Mouse (Mus musculus): ENCODE results near the gene Slc39a3. TPM values are rescaled to one million over a fixed set of nuclear protein-coding genes. Genes with fewer than 3 reads are reported as not detected.
"Not testable (repeated sequence)": the region's sequence is repeated elsewhere in the genome, so short reads cannot be mapped to it uniquely, and the experiment has no call there.

Gene Slc39a3
- polyA plus RNA-seq, 1 experiment from 2014 or later, result 13.1 TPM

DNA sequence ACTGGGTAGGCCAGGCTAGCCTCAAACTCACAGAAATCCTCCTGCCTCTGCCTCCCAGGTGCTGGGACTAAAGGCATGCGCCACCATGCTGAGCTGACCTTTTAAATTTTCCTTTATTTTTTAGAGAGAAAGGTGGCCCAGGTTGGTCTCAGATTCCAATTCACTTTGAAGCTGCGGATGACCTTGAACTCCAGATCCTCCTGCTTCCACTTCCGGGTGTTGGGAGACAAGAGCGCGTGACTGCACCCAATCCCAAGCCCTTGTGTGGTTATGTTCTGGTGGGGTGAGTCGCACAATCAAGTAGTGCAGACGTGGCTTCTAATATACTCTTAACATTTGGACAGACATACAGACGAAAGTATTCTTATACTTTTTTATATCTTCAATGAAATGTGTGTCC is 40.7 kb downstream of the Slc39a3 start:
- H3K9me3 ChIP-seq (ENCODE audit: control insufficient read depth, low read length), result no peaks in the 10 kb centered on the region
- H3K9ac ChIP-seq (ENCODE audit: low read length), result no peak overlapping the region
- DNase-seq (ENCODE audit: low spot score), result no peak
- WGBS, result 93% methylated on average over 8 of the region's 8 CpGs
- no peaks in the 10 kb centered on the region; the same call in 1 of the 2 replicates for H3K4me1 ChIP-seq (replicated peaks; ENCODE audit: control insufficient read depth, insufficient read depth, low read length)
- H3K4me2 ChIP-seq (ENCODE audit: low read length), result no peak overlapping the region
- no peak overlapping the region for H3K4me3 ChIP-seq (ENCODE audit: low read depth, low read length)
- H3K36me3 ChIP-seq (ENCODE audit: control insufficient read depth, insufficient read depth, low read length), result no peaks in the 10 kb centered on the region
- H3K27ac ChIP-seq (ENCODE audit: low read depth), result no peak overlapping the region
- no peaks in the 10 kb centered on the region for H3K27me3 ChIP-seq (replicated peaks; ENCODE audit: control insufficient read depth, insufficient read depth, low read length)
- no peak for ATAC-seq (replicated peaks; ENCODE audit: low FRiP score, low TSS enrichment, low read depth)

DNA sequence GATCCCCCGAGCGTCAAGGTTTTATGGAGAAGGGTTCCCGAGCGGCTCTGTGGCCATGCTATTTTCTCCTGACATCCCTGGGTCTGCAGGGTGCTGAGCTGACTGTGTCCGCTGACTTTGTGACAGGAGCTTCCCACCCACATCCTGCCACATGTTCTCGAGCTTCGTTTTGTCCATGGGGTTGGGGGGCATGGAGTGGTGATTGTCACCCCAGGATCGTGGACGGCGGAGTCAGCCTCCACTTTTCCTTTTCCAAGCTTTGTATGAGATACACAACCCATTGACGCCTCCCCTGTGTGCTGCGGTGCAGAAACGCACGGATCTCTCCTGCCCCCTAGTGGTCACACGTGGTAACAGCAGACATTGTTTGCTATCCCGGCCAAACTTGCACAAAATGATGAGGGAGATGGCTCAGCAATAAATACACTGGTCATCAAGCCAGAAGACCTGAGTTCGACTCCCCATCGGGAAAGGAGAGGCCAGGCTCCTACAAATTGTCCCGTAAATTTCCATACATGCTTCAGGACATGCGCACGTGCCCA is 42.1 kb downstream of the Slc39a3 start:
- Histone ChIP-seq H3K27me3 (replicated peaks; ENCODE audit: control insufficient read depth, insufficient read depth, low read length) (no peaks in the 10 kb centered on the region), H3K36me3 (ENCODE audit: control insufficient read depth, insufficient read depth, low read length) (no peaks in the 10 kb centered on the region), H3K27ac (ENCODE audit: low read depth) (no peak overlapping the region), H3K9ac (ENCODE audit: low read length) (no peak overlapping the region), H3K4me1 (replicated peaks; ENCODE audit: control insufficient read depth, insufficient read depth, low read length) (no peaks in the 10 kb centered on the region; the same call in 1 of the 2 replicates), H3K9me3 (ENCODE audit: control insufficient read depth, low read length) (no peaks in the 10 kb centered on the region), H3K4me2 (ENCODE audit: low read length) (no peak overlapping the region), H3K4me3 (ENCODE audit: low read depth, low read length) (no peak overlapping the region)
- no peak for ATAC-seq (replicated peaks; ENCODE audit: low FRiP score, low TSS enrichment, low read depth)
- peak; percentile 91 for DNase-seq (ENCODE audit: low spot score)
- 12% methylated on average over 21 of the region's 21 CpGs for WGBS

DNA sequence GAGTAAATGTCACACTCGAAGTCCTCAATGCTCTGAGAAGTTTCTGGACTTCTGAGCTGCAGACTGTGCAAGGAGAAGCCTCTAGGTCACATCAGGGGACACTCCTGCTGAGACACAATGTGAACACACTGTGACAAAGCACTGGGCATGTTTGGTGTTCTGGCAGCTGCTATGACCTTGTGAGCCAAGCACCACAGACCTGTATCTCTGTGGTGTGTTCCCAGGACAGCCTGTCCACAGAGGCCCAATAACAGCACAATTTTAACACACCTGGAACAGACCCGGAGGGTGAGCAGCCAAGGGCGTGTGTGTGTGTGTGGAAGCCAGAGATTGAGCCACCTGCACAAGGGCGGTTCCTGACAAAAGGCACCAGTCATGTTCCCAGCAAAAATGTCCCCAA is 42.6 kb downstream of the Slc39a3 start:
- no peak overlapping the region for H3K4me3 ChIP-seq (ENCODE audit: low read depth, low read length)
- H3K4me2 ChIP-seq (ENCODE audit: low read length), result no peak overlapping the region
- no peak for ATAC-seq (replicated peaks; ENCODE audit: low FRiP score, low TSS enrichment, low read depth)
- no peak overlapping the region for H3K27ac ChIP-seq (ENCODE audit: low read depth)
- no peaks in the 10 kb centered on the region for H3K36me3 ChIP-seq (ENCODE audit: control insufficient read depth, insufficient read depth, low read length)
- H3K9me3 ChIP-seq (ENCODE audit: control insufficient read depth, low read length), result no peaks in the 10 kb centered on the region
- no peaks in the 10 kb centered on the region for H3K27me3 ChIP-seq (replicated peaks; ENCODE audit: control insufficient read depth, insufficient read depth, low read length)
- 52% methylated on average over 4 of the region's 4 CpGs for WGBS
- no peak overlapping the region for H3K9ac ChIP-seq (ENCODE audit: low read length)
- no peak for DNase-seq (ENCODE audit: low spot score)
- no peaks in the 10 kb centered on the region; the same call in 1 of the 2 replicates for H3K4me1 ChIP-seq (replicated peaks; ENCODE audit: control insufficient read depth, insufficient read depth, low read length)

DNA sequence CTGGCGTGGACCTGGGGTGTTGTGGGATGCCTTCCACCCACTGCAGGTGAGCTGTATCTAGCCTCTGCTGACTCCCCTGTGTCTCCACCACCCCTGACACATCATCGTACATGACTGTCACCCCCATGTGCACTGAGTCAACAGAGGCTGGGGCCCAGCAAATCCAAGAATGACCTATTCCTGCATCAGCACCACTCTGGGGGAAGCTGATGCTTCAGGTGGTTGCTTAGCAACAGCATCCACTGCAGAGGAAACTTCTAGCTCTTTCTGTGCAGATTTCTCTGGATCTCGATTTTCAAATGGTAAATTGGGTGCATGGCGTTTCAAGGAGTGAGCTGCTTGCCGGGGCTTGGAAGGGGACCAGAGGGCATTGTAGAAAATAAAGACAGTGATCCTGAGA is 44.0 kb downstream of the Slc39a3 start:
- H3K4me1 ChIP-seq (replicated peaks; ENCODE audit: control insufficient read depth, insufficient read depth, low read length), result no peaks in the 10 kb centered on the region
- H3K9me3 ChIP-seq (ENCODE audit: control insufficient read depth, low read length), result no peaks in the 10 kb centered on the region
- H3K36me3 ChIP-seq (ENCODE audit: control insufficient read depth, insufficient read depth, low read length), result no peaks in the 10 kb centered on the region
- no peak overlapping the region for H3K9ac ChIP-seq (ENCODE audit: low read length)
- no peak for ATAC-seq (replicated peaks; ENCODE audit: low FRiP score, low TSS enrichment, low read depth)
- H3K27me3 ChIP-seq (replicated peaks; ENCODE audit: control insufficient read depth, insufficient read depth, low read length), result 0 out of 2 replicates have a peak, but pooled peaks cover 3% of the 10 kb centered on the region
- H3K27ac ChIP-seq (ENCODE audit: low read depth), result no peak overlapping the region
- DNase-seq (ENCODE audit: low spot score), result no peak
- 71% methylated on average over 5 of the region's 5 CpGs for WGBS
- no peak overlapping the region for H3K4me2 ChIP-seq (ENCODE audit: low read length)
- no peak overlapping the region for H3K4me3 ChIP-seq (ENCODE audit: low read depth, low read length)

DNA sequence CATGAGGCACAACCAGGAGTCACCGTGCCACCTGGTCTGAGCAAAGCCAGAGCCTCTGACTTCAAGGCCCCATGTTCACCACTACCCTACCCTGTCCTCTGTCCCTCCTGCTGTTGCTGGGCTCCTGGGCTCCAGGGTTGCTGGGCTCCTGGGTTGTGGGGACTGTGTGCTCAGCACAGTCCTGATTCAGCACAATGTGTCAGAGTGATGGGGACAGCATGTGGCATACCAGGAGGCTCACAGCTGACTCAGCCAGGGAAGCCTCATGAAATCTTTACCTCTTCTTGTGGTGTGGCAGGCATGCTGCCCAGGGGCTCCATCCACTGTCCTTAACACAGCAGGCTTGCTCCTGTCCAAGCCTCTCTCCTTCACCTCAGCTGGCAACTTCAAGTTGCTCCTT is 45.3 kb downstream of the Slc39a3 start:
- ATAC-seq (replicated peaks; ENCODE audit: low FRiP score, low TSS enrichment, low read depth) (no peak), DNase-seq (ENCODE audit: low spot score) (no peak)
- Histone ChIP-seq H3K4me2 (ENCODE audit: low read length) (no peak overlapping the region), H3K4me1 (replicated peaks; ENCODE audit: control insufficient read depth, insufficient read depth, low read length) (peaks cover 5% of the 10 kb centered on the region; the same call in 1 of the 2 replicates), H3K27ac (ENCODE audit: low read depth) (no peak overlapping the region), H3K4me3 (ENCODE audit: low read depth, low read length) (no peak overlapping the region), H3K27me3 (replicated peaks; ENCODE audit: control insufficient read depth, insufficient read depth, low read length) (0 out of 2 replicates have a peak, but pooled peaks cover 3% of the 10 kb centered on the region), H3K9ac (ENCODE audit: low read length) (no peak overlapping the region), H3K36me3 (ENCODE audit: control insufficient read depth, insufficient read depth, low read length) (no peaks in the 10 kb centered on the region), H3K9me3 (ENCODE audit: control insufficient read depth, low read length) (no peaks in the 10 kb centered on the region)
- 78% methylated on average over 1 of the region's 1 CpGs for WGBS

DNA sequence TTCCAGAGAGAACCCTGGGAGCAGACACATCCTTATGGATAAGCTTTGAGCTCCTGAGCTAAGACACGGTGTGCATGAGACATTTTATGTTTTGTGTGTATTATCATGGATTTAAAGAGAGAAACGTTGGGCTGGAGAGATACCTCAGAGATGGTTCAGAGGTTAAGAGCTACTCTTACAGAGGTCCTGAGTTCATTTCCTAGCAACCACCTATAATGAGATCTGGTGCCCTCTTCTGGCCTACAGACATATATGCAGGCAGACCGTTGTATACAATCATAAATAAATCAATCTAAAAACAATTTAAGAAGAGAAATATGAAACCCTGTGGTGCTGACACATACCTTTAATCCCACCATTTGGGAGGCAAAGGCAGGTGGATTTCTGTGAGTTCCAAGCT is 46.2 kb downstream of the Slc39a3 start:
- DNase-seq (ENCODE audit: low spot score), result no peak
- H3K27ac ChIP-seq (ENCODE audit: low read depth), result no peak overlapping the region
- no peak for ATAC-seq (replicated peaks; ENCODE audit: low FRiP score, low TSS enrichment, low read depth)
- peaks cover 5% of the 10 kb centered on the region; the same call in 1 of the 2 replicates for H3K4me1 ChIP-seq (replicated peaks; ENCODE audit: control insufficient read depth, insufficient read depth, low read length)
- H3K4me2 ChIP-seq (ENCODE audit: low read length), result no peak overlapping the region
- H3K9ac ChIP-seq (ENCODE audit: low read length), result no peak overlapping the region
- H3K36me3 ChIP-seq (ENCODE audit: control insufficient read depth, insufficient read depth, low read length), result no peaks in the 10 kb centered on the region
- no peak overlapping the region for H3K4me3 ChIP-seq (ENCODE audit: low read depth, low read length)
- WGBS, result 13% methylated on average over 3 of the region's 3 CpGs
- peaks cover 8% of the 10 kb centered on the region for H3K27me3 ChIP-seq (replicated peaks; ENCODE audit: control insufficient read depth, insufficient read depth, low read length)
- no peaks in the 10 kb centered on the region for H3K9me3 ChIP-seq (ENCODE audit: control insufficient read depth, low read length)

DNA sequence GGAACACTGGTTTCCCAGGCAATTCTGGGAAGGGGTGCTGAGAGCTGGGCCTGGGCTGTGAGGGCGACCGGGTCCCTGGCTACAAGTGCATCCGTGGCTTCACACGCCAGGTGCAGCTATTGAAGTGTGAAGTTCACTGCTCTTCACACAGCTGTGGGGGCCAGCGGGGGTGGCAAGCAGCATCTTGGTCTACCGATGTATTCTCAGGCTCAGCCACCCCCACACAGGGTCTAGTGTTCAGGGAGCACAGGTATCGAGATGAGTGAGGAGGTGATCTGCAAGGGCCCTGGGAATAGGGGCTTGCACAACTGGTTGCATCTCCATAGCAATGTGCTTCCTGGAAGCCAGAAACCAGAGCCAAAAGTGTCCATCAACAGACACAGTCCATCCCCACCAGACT is 46.8 kb downstream of the Slc39a3 start:
- no peak for ATAC-seq (replicated peaks; ENCODE audit: low FRiP score, low TSS enrichment, low read depth)
- DNase-seq (ENCODE audit: low spot score), result no peak
- Histone ChIP-seq H3K9me3 (ENCODE audit: control insufficient read depth, low read length) (no peaks in the 10 kb centered on the region), H3K9ac (ENCODE audit: low read length) (no peak overlapping the region), H3K27me3 (replicated peaks; ENCODE audit: control insufficient read depth, insufficient read depth, low read length) (peaks cover 14% of the 10 kb centered on the region), H3K27ac (ENCODE audit: low read depth) (no peak overlapping the region), H3K4me1 (replicated peaks; ENCODE audit: control insufficient read depth, insufficient read depth, low read length) (peaks cover 8% of the 10 kb centered on the region; the same call in 1 of the 2 replicates), H3K4me2 (ENCODE audit: low read length) (no peak overlapping the region), H3K36me3 (ENCODE audit: control insufficient read depth, insufficient read depth, low read length) (no peaks in the 10 kb centered on the region), H3K4me3 (ENCODE audit: low read depth, low read length) (no peak overlapping the region)
- 77% methylated on average over 7 of the region's 7 CpGs for WGBS

DNA sequence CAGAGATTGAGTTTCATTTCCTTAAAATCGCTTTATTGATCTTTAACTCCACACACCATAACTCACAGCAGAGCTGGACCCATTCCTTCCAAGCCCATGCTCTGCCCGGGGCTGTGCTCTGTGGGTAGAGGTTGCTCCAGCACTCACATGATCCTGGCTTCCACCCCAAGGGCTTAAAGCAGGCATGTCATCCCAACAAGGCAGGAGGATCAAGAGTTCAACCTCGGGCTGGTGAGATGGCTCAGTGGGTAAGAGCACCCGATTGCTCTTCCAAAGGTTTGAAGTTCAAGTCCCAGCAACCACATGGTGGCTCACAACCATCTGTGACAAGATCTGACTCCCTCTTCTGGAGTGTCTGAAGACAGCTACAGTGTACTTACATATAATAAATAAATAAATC is 47.4 kb downstream of the Slc39a3 start:
- not testable (repeated sequence) for DNase-seq (ENCODE audit: low spot score); H3K4me3 ChIP-seq (ENCODE audit: low read depth, low read length); H3K4me2 ChIP-seq (ENCODE audit: low read length); H3K4me1 ChIP-seq (replicated peaks; ENCODE audit: control insufficient read depth, insufficient read depth, low read length); H3K27ac ChIP-seq (ENCODE audit: low read depth); H3K9ac ChIP-seq (ENCODE audit: low read length); ATAC-seq (replicated peaks; ENCODE audit: low FRiP score, low TSS enrichment, low read depth); H3K36me3 ChIP-seq (ENCODE audit: control insufficient read depth, insufficient read depth, low read length); H3K9me3 ChIP-seq (ENCODE audit: control insufficient read depth, low read length)
- peaks cover 20% of the 10 kb centered on the region for H3K27me3 ChIP-seq (replicated peaks; ENCODE audit: control insufficient read depth, insufficient read depth, low read length)
- 60% methylated on average over 4 of the region's 4 CpGs for WGBS

DNA sequence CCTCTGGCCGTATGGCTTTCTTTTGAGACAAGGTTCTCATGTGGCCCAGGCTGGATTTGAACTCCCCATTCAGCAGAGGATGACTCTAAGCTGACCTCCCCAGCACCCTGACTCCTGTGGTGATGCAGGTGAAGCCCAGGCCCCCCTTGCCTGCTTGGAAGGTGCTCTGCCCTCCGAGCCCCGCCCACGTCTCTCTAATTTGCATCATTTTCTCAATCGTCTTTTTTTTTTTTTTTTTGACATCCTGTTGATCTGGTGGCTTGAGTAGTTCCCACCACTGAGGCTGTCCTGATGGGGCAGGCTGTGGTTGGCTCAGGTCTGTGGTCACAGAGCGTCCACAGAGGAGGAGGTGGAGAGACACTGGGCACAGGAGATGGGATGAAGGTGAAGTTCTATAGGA is 47.8 kb downstream of the Slc39a3 start:
- Histone ChIP-seq H3K27ac (ENCODE audit: low read depth) (no peak overlapping the region), H3K27me3 (replicated peaks; ENCODE audit: control insufficient read depth, insufficient read depth, low read length) (peaks cover 22% of the 10 kb centered on the region), H3K36me3 (ENCODE audit: control insufficient read depth, insufficient read depth, low read length) (no peaks in the 10 kb centered on the region), H3K4me3 (ENCODE audit: low read depth, low read length) (no peak overlapping the region), H3K4me2 (ENCODE audit: low read length) (no peak overlapping the region), H3K9ac (ENCODE audit: low read length) (no peak overlapping the region), H3K9me3 (ENCODE audit: control insufficient read depth, low read length) (no peaks in the 10 kb centered on the region), H3K4me1 (replicated peaks; ENCODE audit: control insufficient read depth, insufficient read depth, low read length) (peaks cover 8% of the 10 kb centered on the region; the same call in 1 of the 2 replicates)
- no peak for ATAC-seq (replicated peaks; ENCODE audit: low FRiP score, low TSS enrichment, low read depth)
- no peak for DNase-seq (ENCODE audit: low spot score)
- WGBS, result 63% methylated on average over 6 of the region's 6 CpGs
